Comparison of ENCODE assay signal across 15 mouse cellular contexts in genomic region chr7:68009635-68010034, GRCm38 (mm10). TPM values are rescaled to one million over a fixed set of nuclear protein-coding genes. Genes with fewer than 3 reads are reported as not detected.
DNase-seq lines count a peak whose midpoint lies in the region; ATAC-seq and TF ChIP-seq lines count a peak whose summit lies in the region.
"Had no signal": no experiment of that assay in that cellular context is flagged by ENCODE, and none has a peak within 500 bp of the region (broad histone marks: within the 10 kb centered on the region; RNA-seq: fewer than 3 reads in every experiment).

No protein-coding gene starts in this region.

- H3K36me3 ChIP-seq in hindbrain, embryonic 10.5 days, result peaks cover 74% of the 10 kb centered on the region
- 0 out of 2 replicates have a peak, but pooled peaks cover 4% of the 10 kb centered on the region for H3K36me3 ChIP-seq in hindbrain, postnatal 0 days (ENCODE audit: insufficient read depth, low read length)
- peaks cover 12% of the 10 kb centered on the region; the same call in 1 of the 2 replicates for H3K36me3 ChIP-seq in liver, embryonic 15.5 days (replicated peaks)
- H3K36me3 ChIP-seq in thymus, adult 2 months (ENCODE audit: control insufficient read depth, insufficient read depth, low read length), result no peaks in the 10 kb centered on the region

- H3K4me2 ChIP-seq in hindbrain, postnatal 0 days (ENCODE audit: low read depth, low read length), result no peak overlapping the region
- H3K4me2 ChIP-seq in liver, embryonic 15.5 days, result 0 out of 2 replicates have a peak overlapping the region, but pooled peaks have one; percentile 2
- H3K4me2 ChIP-seq: hindbrain, embryonic 14.5 days; limb, embryonic 15.5 days had no signal

- no peaks in the 10 kb centered on the region for H3K27me3 ChIP-seq in hindbrain, embryonic 10.5 days (ENCODE audit: insufficient read depth, poor library complexity, severe bottlenecking)
- H3K27me3 ChIP-seq in hindbrain, postnatal 0 days (ENCODE audit: insufficient read depth, low read length), result no peaks in the 10 kb centered on the region
- 0 out of 2 replicates have a peak, but pooled peaks cover 3% of the 10 kb centered on the region for H3K27me3 ChIP-seq in liver, embryonic 15.5 days
- no peaks in the 10 kb centered on the region for H3K27me3 ChIP-seq in thymus, adult 2 months (ENCODE audit: control insufficient read depth, insufficient read depth, low read length)
- H3K27me3 ChIP-seq: limb, embryonic 15.5 days had no signal

- ATAC-seq in hindbrain, postnatal 0 days, result no peak
- ATAC-seq in liver, embryonic 15.5 days (ENCODE audit: insufficient read depth), result peak; percentile 8; the same call in 1 of the 2 replicates
- ATAC-seq: forebrain, embryonic 14.5 days had no signal

- H3K27ac ChIP-seq in gastrocnemius, adult 2 months, result peak overlapping the region; percentile 46; the same call in 1 of the 2 replicates
- 0 out of 2 replicates have a peak overlapping the region, but pooled peaks have one; percentile 25 for H3K27ac ChIP-seq in hindbrain, embryonic 10.5 days
- no peak overlapping the region for H3K27ac ChIP-seq in hindbrain, postnatal 0 days
- H3K27ac ChIP-seq in liver, embryonic 15.5 days (replicated peaks), result peak overlapping the region; percentile 88
- no peak overlapping the region for H3K27ac ChIP-seq in thymus, adult 2 months (ENCODE audit: control insufficient read depth, insufficient read depth, low read length)
- H3K27ac ChIP-seq: hindbrain, embryonic 14.5 days; limb, embryonic 15.5 days had no signal

- H3K9me3 ChIP-seq in hindbrain, embryonic 10.5 days, result no peaks in the 10 kb centered on the region
- no peaks in the 10 kb centered on the region for H3K9me3 ChIP-seq in hindbrain, postnatal 0 days (ENCODE audit: low read length)
- H3K9me3 ChIP-seq in liver, embryonic 15.5 days (replicated peaks), result no peaks in the 10 kb centered on the region
- H3K9me3 ChIP-seq: limb, embryonic 15.5 days had no signal

- DNase-seq in gastrocnemius, adult 2 months, result no peak
- no peak for DNase-seq in gastrocnemius, postnatal 36 days
- DNase-seq in hindbrain, embryonic 10.5 days (ENCODE audit: low spot score), result no peak
- DNase-seq in hindbrain, postnatal 0 days (ENCODE audit: low spot score), result no peak
- DNase-seq in ZHBTc4 (ENCODE audit: low read depth, low spot score), result peak; percentile 8
- DNase-seq in adrenal gland, postnatal 4 days (ENCODE audit: low spot score in 2 of 2), result no peak
- no peak for DNase-seq in thymus, adult 2 months
- DNase-seq: cerebellum, adult 11-12 months; gastrocnemius, postnatal 10 days; kidney, adult 2 months; right cerebral cortex, adult 18-20 months had no signal

- TF ChIP-seq POLR2A in thymus, adult 2 months (IDR thresholded peaks at IDR 0.05; ENCODE audit: control insufficient read depth, extremely low read depth, insufficient read depth, low read length, poor library complexity), result no peak

- no peak for TF ChIP-seq CTCF in gastrocnemius, adult 2 months (IDR thresholded peaks at IDR 0.05)
- TF ChIP-seq CTCF in hindbrain, postnatal 0 days (IDR thresholded peaks at IDR 0.05; ENCODE audit: low read depth), result no peak
- TF ChIP-seq CTCF in thymus, adult 2 months (IDR thresholded peaks at IDR 0.05; ENCODE audit: borderline replicate concordance, control insufficient read depth, extremely low read depth, insufficient read depth, low read length, poor library complexity), result no peak

- H3K4me3 ChIP-seq in gastrocnemius, adult 2 months, result no peak overlapping the region
- no peak overlapping the region for H3K4me3 ChIP-seq in hindbrain, embryonic 10.5 days
- no peak overlapping the region for H3K4me3 ChIP-seq in hindbrain, postnatal 0 days (ENCODE audit: low read length)
- H3K4me3 ChIP-seq in liver, embryonic 15.5 days (replicated peaks), result no peak overlapping the region
- H3K4me3 ChIP-seq in thymus, adult 2 months (ENCODE audit: control insufficient read depth, insufficient read depth, low read length), result no peak overlapping the region
- H3K4me3 ChIP-seq: limb, embryonic 15.5 days had no signal

- intact Hi-C loops in gastrocnemius, adult 2 months (cut with DNase I), result no loop called here
- intact Hi-C loops in gastrocnemius, postnatal 36 days (cut with DNase I), result no loop called here

- H3K4me1 ChIP-seq in hindbrain, embryonic 10.5 days (replicated peaks), result peaks cover 49% of the 10 kb centered on the region
- no peaks in the 10 kb centered on the region; the same call in 1 of the 2 replicates for H3K4me1 ChIP-seq in hindbrain, postnatal 0 days (ENCODE audit: insufficient read depth, low read length)
- H3K4me1 ChIP-seq in liver, embryonic 15.5 days (replicated peaks), result peaks cover 56% of the 10 kb centered on the region
- no peaks in the 10 kb centered on the region for H3K4me1 ChIP-seq in thymus, adult 2 months (replicated peaks; ENCODE audit: control insufficient read depth, insufficient read depth, low read length)

- H3K9ac ChIP-seq in hindbrain, postnatal 0 days (replicated peaks; ENCODE audit: low read length), result no peak overlapping the region
- no peak overlapping the region for H3K9ac ChIP-seq in liver, embryonic 15.5 days
- H3K9ac ChIP-seq: hindbrain, embryonic 14.5 days; limb, embryonic 15.5 days had no signal

- 52% methylated on average over 8 of the region's 8 CpGs for WGBS in hindbrain, embryonic 10.5 days
- 62% methylated on average over 8 of the region's 8 CpGs for WGBS in hindbrain, postnatal 0 days
- 35% methylated on average over 8 of the region's 8 CpGs for WGBS in liver, embryonic 15.5 days (ENCODE audit: insufficient replicate concordance)
- 95% methylated on average over 8 of the region's 8 CpGs for WGBS in thymus, adult 2 months

RNA-seq across cellular contexts. Expression of gene Igf1r, which starts 57.0 kb away (rescaled TPM):
- 1 to 10 TPM; 8.0 to 8.3 TPM for total RNA-seq in gastrocnemius, adult 2 months (2021)
- 10 to 100 TPM in 1 of 2 experiments, 1 to 10 TPM in 1; 6.9 to 10.5 TPM for total RNA-seq in gastrocnemius, postnatal 36 days (2021)
- polyA plus RNA-seq in hindbrain, embryonic 10.5 days (2016; fragmentation: Nextera tagmentation; extraction: Ambion mirVana), result 19.7 and 24.9 TPM in 2 replicates
- 36.2 and 43.2 TPM in 2 replicates for total RNA-seq in hindbrain, postnatal 0 days (2014; rRNA removed)
- polyA plus RNA-seq in hindbrain, postnatal 0 days (2015; fragmentation: Nextera tagmentation; extraction: Ambion mirVana), result 12.1 and 13.1 TPM in 2 replicates
- polyA plus RNA-seq in liver, embryonic 15.5 days (2015; fragmentation: Nextera tagmentation; extraction: Ambion mirVana), result 2.6 and 3.7 TPM in 2 replicates
- 10 to 100 TPM; 71.9 to 75.8 TPM for total RNA-seq in adrenal gland, postnatal 4 days (2021)
- polyA plus RNA-seq in thymus, adult 2 months (2012; rRNA removed), result 9.0 and 9.2 TPM in 2 replicates

Comparison
In these comparisons a context has a peak if more than half of its experiments do, and no peak if none do; other contexts are left out.
1. H3K27ac ChIP-seq: peak in gastrocnemius, adult 2 months (single experiment), hindbrain, embryonic 10.5 days (single experiment) and liver, embryonic 15.5 days (single experiment); none in hindbrain, postnatal 0 days (single experiment) and thymus, adult 2 months (single experiment).